Mouse (Mus musculus) Patski (cell line): ENCODE data around the gene Tmem145. TPM values are rescaled to one million over a fixed set of nuclear protein-coding genes. Genes with fewer than 3 reads are reported as not detected.
"Not testable (repeated sequence)": the region's sequence is repeated elsewhere in the genome, so short reads cannot be mapped to it uniquely, and the experiment has no call there.

ENCODE experiments used
- ATAC-seq: fragments of 100-300 bp; one replicate; pipeline ENCODE4 v1.8.0; 2021
- CTCF ChIA-PET: fragments of 350-600 bp; sonication (Branson Sonifier 250); formaldehyde crosslinking; loops from one replicate; lab custom pipeline; 2022; ENCODE audit warnings: inconsistent platforms; lab: Charles Lee
- POLR2A ChIA-PET: fragments of 350-600 bp; sonication (Branson Sonifier 250); formaldehyde crosslinking; loops from one replicate; lab custom pipeline; 2022; ENCODE audit warnings: antibody characterized with exemption, inconsistent platforms; lab: Charles Lee
- DNase-seq: peaks from one replicate; pipeline ENCODE4 v3.0.0-alpha.2; 2011; ENCODE audit warnings: low read depth, low spot score
- H3K27me3 ChIP-seq: fragments of 371-371 bp; one replicate; pipeline ENCODE4 v1.5.1; 2021
- CTCF ChIP-seq: fragments of 100-300 bp; IDR thresholded peaks from one replicate; pipeline ENCODE4 v1.5.1; 2021
- in situ Hi-C: fragments of 300-500 bp; cut with MboI; formaldehyde crosslinking; loops from 3 replicates; pipeline ENCODE4 v1.11.1; 2018; ENCODE audit warnings: low pct_unique_long_range_greater_than_20kb, mixed read lengths
- polyA plus RNA-seq: library from polyadenylated mRNA; unstranded; gene quantifications from one replicate; pipeline ENCODE4 v1.2.3, GENCODE M21; 2021

Gene Tmem145
- polyA plus RNA-seq, 1 experiment from 2014 or later, result 1.7 TPM

DNA sequence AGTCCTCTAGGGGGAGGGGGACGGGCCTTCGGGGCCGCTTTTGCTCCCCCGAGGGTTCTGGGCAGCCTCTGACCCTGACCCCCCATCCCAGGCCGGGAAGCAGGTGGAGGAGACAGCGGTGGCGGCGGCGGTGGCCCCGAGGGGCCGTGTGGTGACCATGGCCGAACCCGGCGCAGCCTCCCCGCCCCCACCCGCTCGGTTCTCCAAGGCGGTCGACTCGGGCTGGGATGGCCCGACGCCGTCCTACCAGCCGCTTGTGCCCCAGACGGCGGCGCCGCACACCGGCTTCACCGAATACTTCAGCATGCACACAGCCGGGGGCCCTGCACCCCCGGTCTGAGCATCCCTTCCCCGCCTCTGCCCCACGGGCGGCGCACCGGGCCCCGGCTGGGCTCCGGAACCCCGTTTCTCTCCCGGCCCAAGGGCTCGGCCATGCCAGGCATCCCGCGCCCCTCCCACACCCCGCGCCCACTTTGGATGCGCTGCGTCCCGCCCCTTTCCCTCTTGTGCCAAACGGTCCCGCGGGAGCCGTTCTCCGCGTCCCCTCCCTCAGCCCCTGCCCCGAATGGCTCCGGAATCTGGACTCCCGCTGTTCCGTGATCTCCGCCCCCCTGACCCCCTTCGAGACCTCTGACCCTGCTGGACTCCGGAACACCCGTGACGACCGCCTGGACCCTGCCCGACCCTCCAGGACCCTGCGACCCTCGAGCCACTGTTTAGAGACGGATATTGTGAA, 9.6 kb downstream of the Tmem145 start:
- no peak for DNase-seq
- no peak for TF ChIP-seq CTCF
- in situ Hi-C loops, result no loop called here
- no peaks in the 10 kb centered on the region for H3K27me3 ChIP-seq
- no peak for ATAC-seq
- POLR2A ChIA-PET, result no interaction called here
- CTCF ChIA-PET, result interaction anchor here (1.1 to 2.2 kb wide), 14 partner anchors 9 to 87 kb away, joined by 3 to 17 read pairs (median 7); partner anchors contain the start of genes Cic, Pafah1b3, Prr19 and Tmem145

DNA sequence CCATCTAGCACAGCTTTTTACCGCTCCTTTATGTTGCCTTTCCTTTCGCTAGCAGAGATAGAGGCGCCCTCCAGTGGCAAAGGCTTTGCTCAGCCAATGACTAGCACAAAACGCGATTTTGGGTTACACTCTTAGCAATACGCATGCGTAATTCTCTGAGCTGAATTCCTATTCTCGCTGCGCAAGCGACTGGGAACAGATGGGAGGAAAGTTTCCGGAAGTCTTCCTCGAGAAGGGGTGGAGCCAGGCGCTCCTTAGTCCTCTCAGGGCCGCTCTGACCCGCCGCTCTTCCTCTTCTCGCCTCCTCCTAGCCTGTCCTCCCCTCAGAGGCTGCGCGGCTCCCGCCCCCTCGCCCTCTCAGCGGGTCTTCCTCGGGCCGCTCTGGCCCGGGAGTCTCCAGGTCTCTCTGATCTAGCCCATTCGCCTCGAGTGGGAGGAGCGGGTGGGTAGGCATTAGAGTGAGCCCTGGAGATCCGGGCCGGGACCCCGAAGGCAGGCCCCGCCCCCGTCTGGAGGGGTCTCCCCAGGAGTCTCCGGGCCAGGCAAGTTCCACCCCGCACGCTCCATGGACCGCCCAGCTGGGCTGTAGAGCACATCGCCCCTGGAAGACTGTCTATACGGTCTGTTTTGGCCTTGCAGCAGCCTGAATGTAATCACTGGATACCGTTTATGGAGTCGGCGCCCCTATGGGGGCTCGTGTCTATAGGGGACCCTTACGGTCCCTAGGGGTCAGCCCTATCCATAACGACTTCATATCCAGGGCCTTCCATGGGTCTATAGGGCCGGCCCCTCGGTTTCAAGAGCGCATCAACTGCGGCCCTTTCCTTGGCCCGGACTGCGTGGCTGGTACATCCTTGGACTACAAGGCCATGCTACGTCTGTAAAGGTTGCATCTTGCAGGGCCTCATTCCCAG, 10.9 kb downstream of the Tmem145 start, which contains the start of gene Megf8:
Megf8 (plus strand) TSS at position 633 of the 914 bp plus-strand sequence.
- TF ChIP-seq CTCF, result no peak
- no peaks in the 10 kb centered on the region for H3K27me3 ChIP-seq
- ChIA-PET POLR2A (interaction anchor here (1.0 to 1.1 kb wide), 2 partner anchors 19 to 37 kb away, joined by 3 to 4 read pairs; no protein-coding TSS in a partner anchor), CTCF (interaction anchor here (0.6 to 2.2 kb wide), 24 partner anchors 11 to 99 kb away, joined by 3 to 17 read pairs (median 5); partner anchors contain the start of genes Cic, Gsk3a, Pafah1b3 and Prr19)
- ATAC-seq (peak; percentile 95), DNase-seq (peak; percentile 99)
- in situ Hi-C loops, result no loop called here

DNA sequence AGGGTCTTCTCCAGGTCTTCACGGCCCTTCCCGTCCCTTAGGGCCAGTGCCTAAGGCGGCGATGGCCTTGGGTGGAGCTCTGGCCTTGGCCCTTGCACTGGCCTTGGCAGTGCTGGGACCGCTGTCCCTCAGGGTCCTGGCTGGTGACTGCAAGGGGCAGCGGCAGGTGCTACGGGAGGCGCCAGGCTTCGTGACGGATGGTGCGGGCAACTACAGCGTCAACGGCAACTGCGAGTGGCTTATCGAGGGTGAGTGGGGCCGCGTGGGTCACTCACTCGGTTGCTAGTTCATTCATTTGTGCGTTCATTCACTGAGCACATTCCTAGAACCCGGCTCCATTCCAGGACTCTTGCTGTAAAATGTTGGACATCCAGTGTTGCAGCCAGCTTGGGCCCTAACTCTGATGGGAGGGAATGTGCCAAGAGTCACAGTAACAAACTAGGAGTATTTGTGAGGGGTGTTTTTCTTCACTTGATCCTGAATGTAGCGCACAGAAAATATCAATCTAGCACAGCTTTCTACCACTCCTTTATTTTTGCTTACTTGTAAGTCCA, 11.6 kb downstream of the Tmem145 start:
- no peak for TF ChIP-seq CTCF
- in situ Hi-C loops, result no loop called here
- POLR2A ChIA-PET, result interaction anchor here (0.6 to 1.0 kb wide), 3 partner anchors 8 to 69 kb away, joined by 3 to 5 read pairs (median 4); no protein-coding TSS in a partner anchor
- CTCF ChIA-PET, result interaction anchor here (1.7 to 2.2 kb wide), 4 partner anchors 16 to 85 kb away, joined by 8 to 17 read pairs (median 14); partner anchors contain the start of genes Pafah1b3 and Prr19
- DNase-seq (no peak), ATAC-seq (no peak)
- no peaks in the 10 kb centered on the region for H3K27me3 ChIP-seq

DNA sequence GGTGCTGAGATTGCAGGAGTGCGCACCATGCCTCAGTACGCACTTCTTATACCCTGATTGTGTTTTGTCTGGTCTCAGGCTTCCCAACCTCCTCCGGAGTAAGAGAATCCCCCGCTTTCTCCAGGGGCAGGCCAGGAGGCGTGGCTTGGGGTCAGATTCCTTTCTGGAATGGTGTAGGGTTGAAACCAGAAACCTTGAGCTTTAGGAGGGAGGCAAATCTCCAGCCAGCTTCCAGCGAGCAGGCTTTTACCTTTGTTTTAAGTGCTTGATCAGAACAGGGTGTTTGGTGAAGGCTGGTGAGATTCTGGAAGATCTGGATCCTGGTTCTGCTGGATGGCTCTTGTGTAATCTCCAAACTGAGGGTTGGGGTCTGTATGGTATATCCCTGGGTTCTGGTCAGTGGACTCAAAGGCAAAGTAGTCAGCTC, 16.2 kb downstream of the Tmem145 start:
- in situ Hi-C loops, result no loop called here
- TF ChIP-seq CTCF, result no peak
- POLR2A ChIA-PET, result no interaction called here
- CTCF ChIA-PET, result interaction anchor here (1.0 to 1.5 kb wide), 3 partner anchors 9 to 41 kb away, joined by 3 to 6 read pairs (median 3); no protein-coding TSS in a partner anchor
- no peak for ATAC-seq
- DNase-seq, result no peak
- no peaks in the 10 kb centered on the region for H3K27me3 ChIP-seq

DNA sequence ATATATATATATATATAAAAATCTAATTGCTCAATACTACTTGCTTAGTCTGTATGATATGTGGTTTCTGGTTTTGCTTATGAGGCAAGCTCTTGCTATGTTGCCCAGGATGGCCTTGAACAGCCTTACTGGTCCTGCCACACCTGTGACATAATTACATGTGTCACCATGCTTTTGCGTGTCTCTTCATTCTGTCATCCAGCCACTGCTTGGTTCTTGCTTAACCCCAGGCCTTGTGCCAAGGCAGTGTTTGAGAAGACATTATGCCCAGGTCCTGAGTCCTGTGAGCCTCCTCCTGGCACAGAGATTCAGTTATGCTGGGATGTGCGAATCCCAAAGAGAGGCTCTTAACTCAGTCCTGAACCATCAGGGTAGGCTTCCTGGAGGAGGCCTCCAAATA, 17.3 kb downstream of the Tmem145 start:
- no peak for TF ChIP-seq CTCF

DNA sequence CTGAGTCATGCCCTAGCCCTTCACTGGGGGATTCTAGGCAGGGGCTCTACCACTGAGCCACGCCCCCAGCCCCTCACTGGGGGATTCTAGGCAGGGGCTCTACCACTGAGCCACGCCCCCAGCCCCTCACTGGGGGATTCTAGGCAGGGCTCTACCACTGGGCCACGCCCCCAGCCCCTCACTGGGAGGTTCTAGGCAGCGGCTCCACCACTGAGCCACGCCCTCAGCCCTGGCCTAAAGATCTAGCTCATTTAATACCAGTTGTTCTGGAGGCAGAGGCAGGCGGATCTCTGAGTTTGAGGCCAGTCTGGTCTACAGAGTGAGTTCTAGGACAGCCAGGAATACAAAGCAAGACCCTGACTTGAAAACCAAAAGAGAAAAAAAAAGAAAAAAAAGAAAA, 19.5 kb downstream of the Tmem145 start:
- CTCF ChIA-PET, in situ Hi-C loops, DNase-seq, ATAC-seq, H3K27me3 ChIP-seq: not testable (repeated sequence)
- POLR2A ChIA-PET, result interaction anchor here (0.7 kb wide), 1 partner anchor 8 kb away, joined by 5 read pairs; no protein-coding TSS in a partner anchor

More for the DNA sequence above, 17.3 kb downstream of the Tmem145 start:
- POLR2A ChIA-PET, result no interaction called here
- CTCF ChIA-PET, result interaction anchor here (0.9 kb wide), 1 partner anchor 10 kb away, joined by 3 read pairs; no protein-coding TSS in a partner anchor
- ATAC-seq, result no peak
- no peak for DNase-seq
- H3K27me3 ChIP-seq, result no peaks in the 10 kb centered on the region
- in situ Hi-C loops, result no loop called here

DNA sequence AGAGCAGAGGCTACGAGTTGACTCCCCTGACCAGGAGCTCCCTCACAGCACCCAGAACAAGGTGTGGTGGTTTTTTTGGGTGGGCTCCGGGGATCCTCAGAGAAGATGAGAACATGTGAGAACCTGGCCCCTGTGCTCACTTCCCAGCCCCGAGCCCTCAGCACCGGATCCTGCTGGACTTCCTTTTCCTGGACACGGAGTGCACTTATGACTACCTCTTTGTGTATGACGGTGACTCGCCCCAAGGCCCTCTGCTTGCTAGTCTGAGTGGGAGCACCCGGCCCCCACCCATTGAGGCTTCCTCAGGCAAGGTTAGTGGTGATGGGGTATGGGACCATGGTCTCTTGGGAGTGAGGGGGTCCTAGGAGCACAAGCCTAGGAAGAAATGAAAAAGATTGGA, 20.3 kb downstream of the Tmem145 start:
- H3K27me3 ChIP-seq, result no peaks in the 10 kb centered on the region
- CTCF ChIA-PET, result no interaction called here
- in situ Hi-C loops, result no loop called here
- DNase-seq (no peak), ATAC-seq (no peak)
- no peak for TF ChIP-seq CTCF
- POLR2A ChIA-PET, result interaction anchor here (0.6 to 0.7 kb wide), 2 partner anchors 9 to 38 kb away, joined by 3 to 5 read pairs; no protein-coding TSS in a partner anchor

DNA sequence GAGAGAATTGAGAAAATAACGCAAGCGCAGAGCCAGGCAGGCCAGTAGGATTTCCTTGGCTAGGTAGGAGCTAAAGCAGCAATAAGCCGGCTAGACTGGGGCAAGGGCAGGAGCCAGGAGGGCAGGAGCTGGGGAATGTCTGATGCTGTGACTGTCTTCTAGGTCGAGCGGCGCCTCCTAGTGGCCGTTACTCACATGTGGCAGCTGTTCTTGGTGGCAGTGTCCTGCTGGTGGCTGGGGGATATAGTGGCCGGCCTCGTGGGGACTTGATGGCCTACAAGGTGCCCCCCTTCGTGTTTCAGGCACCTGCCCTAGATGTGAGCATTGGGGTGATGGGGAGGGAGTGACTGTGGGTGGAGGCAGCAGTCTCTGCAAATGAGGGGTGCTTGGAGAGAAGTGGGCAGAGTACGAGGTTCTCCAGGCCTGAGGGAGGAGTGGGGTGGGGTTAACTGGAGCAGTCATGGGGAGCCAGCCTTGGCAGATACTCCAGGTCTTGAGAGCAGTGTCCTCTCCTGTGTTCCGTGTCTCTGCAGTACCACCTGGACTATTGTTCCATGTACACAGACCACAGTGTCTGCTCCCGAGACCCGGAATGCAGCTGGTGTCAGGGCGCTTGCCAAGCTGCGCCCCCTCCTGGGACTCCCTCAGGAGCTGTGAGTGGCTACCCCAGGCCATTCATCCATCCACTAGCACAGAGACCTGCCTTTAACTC, 27.8 kb downstream of the Tmem145 start:
- no peaks in the 10 kb centered on the region for H3K27me3 ChIP-seq
- ATAC-seq (peak; percentile 52), DNase-seq (peak; percentile 15)
- POLR2A ChIA-PET, result interaction anchor here (1.3 kb wide), 1 partner anchor 33 kb away, joined by 4 read pairs; no protein-coding TSS in a partner anchor
- in situ Hi-C loops, result no loop called here
- no peak for TF ChIP-seq CTCF
- CTCF ChIA-PET, result interaction anchor here (0.7 to 3.2 kb wide), 15 partner anchors 10 to 95 kb away, joined by 3 to 11 read pairs (median 4); partner anchors contain the start of gene Pafah1b3

DNA sequence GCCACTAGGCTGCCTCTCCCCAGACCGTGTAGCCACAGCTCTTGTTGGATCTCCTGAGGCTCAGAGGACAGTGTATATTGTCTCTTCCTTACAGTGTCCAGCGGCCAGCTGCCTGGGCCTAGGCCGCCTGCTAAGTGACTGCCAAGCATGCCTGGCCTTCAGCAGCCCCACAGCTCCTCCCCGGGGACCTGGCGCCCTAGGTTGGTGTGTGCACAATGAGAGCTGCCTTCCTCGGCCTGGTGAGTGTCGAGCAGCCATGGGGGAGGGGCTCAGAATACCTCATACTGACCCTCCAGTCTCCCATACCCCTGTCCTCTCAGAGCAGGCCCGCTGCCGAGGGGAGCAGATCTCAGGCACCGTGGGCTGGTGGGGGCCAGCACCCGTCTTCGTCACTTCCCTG, 28.6 kb downstream of the Tmem145 start:
- TF ChIP-seq CTCF, result no peak
- DNase-seq (no peak), ATAC-seq (no peak)
- H3K27me3 ChIP-seq, result no peaks in the 10 kb centered on the region
- ChIA-PET CTCF (interaction anchor here (0.8 to 3.2 kb wide), 8 partner anchors 10 to 52 kb away, joined by 3 to 11 read pairs (median 3); partner anchors contain the start of gene Pafah1b3), POLR2A (interaction anchor here (1.3 kb wide), 1 partner anchor 32 kb away, joined by 4 read pairs; no protein-coding TSS in a partner anchor)
- in situ Hi-C loops, result no loop called here
